Comparison of ENCODE assay signal across 12 mouse cellular contexts in genomic region chr3:29370519-29370918, GRCm38 (mm10).
DNase-seq lines count a peak whose midpoint lies in the region; ATAC-seq and TF ChIP-seq lines count a peak whose summit lies in the region.
"Had no signal": no experiment of that assay in that cellular context is flagged by ENCODE, and none has a peak within 500 bp of the region (broad histone marks: within the 10 kb centered on the region; RNA-seq: fewer than 3 reads in every experiment).

No protein-coding gene starts in this region.

- DNase-seq in heart, postnatal 0 days (ENCODE audit: low spot score) = peak; percentile 14
- no peak for DNase-seq in heart, adult 11 months
- DNase-seq in left cerebral cortex, adult 2 months (ENCODE audit: extremely low spot score in 1 of 2, low spot score in 2 of 2) = no peak
- DNase-seq in left cerebral cortex, postnatal 36 days (ENCODE audit: low spot score in 2 of 2) = no peak
- DNase-seq in ZHBTc4 (ENCODE audit: low read depth, low spot score) = peak; percentile 31
- no peak for DNase-seq in neural tube, embryonic 10.5 days (ENCODE audit: extremely low spot score, low spot score)
- DNase-seq: liver, embryonic 13.5 days had no signal

- H3K4me2 ChIP-seq in heart, postnatal 0 days (ENCODE audit: low read depth, low read length) = no peak overlapping the region
- no peak overlapping the region for H3K4me2 ChIP-seq in forebrain, embryonic 15.5 days (replicated peaks)
- H3K4me2 ChIP-seq: heart, embryonic 15.5 days; liver, embryonic 13.5 days; neural tube, embryonic 13.5 days had no signal

- H3K27ac ChIP-seq in heart, postnatal 0 days (ENCODE audit: low read depth) = no peak overlapping the region
- no peak overlapping the region for H3K27ac ChIP-seq in left cerebral cortex, adult 2 months
- H3K27ac ChIP-seq in forebrain, embryonic 15.5 days (replicated peaks) = no peak overlapping the region
- H3K27ac ChIP-seq: heart, embryonic 15.5 days; liver, embryonic 13.5 days; midbrain, embryonic 10.5 days; neural tube, embryonic 13.5 days had no signal

- no peaks in the 10 kb centered on the region for H3K9me3 ChIP-seq in heart, postnatal 0 days (replicated peaks; ENCODE audit: control insufficient read depth, low read length)
- H3K9me3 ChIP-seq in E14TG2a.4 (ENCODE audit: low read length) = no peaks in the 10 kb centered on the region
- no peaks in the 10 kb centered on the region for H3K9me3 ChIP-seq in forebrain, embryonic 15.5 days
- H3K9me3 ChIP-seq: heart, embryonic 15.5 days; liver, embryonic 13.5 days; midbrain, embryonic 10.5 days; neural tube, embryonic 13.5 days had no signal

- H3K27me3 ChIP-seq in heart, postnatal 0 days (ENCODE audit: control insufficient read depth, insufficient read depth, low read length) = no peaks in the 10 kb centered on the region
- no peaks in the 10 kb centered on the region for H3K27me3 ChIP-seq in E14TG2a.4 (ENCODE audit: insufficient read depth, low read length)
- no peaks in the 10 kb centered on the region for H3K27me3 ChIP-seq in forebrain, embryonic 15.5 days
- H3K27me3 ChIP-seq: heart, embryonic 15.5 days; liver, embryonic 13.5 days; neural tube, embryonic 13.5 days had no signal

- intact Hi-C loops in left cerebral cortex, adult 2 months (cut with DNase I) = no loop called here
- intact Hi-C loops in left cerebral cortex, postnatal 36 days (cut with DNase I) = no loop called here

- 69% methylated on average over 5 of the region's 5 CpGs for WGBS in heart, postnatal 0 days
- WGBS in forebrain, embryonic 15.5 days = 71% methylated on average over 5 of the region's 5 CpGs

- no peak for TF ChIP-seq EP300 in heart, postnatal 0 days (IDR thresholded peaks at IDR 0.05; ENCODE audit: low read depth)

- no peak overlapping the region for H3K4me3 ChIP-seq in heart, postnatal 0 days (ENCODE audit: low read depth, low read length)
- no peak overlapping the region for H3K4me3 ChIP-seq in left cerebral cortex, adult 2 months
- H3K4me3 ChIP-seq in E14TG2a.4 (replicated peaks; ENCODE audit: low read length) = no peak overlapping the region
- H3K4me3 ChIP-seq in forebrain, embryonic 15.5 days = no peak overlapping the region
- H3K4me3 ChIP-seq: heart, embryonic 15.5 days; liver, embryonic 13.5 days; midbrain, embryonic 10.5 days; neural tube, embryonic 13.5 days had no signal

- TF ChIP-seq CTCF in heart, postnatal 0 days (IDR thresholded peaks at IDR 0.05; ENCODE audit: low read depth) = no peak
- TF ChIP-seq CTCF in left cerebral cortex, adult 2 months (IDR thresholded peaks at IDR 0.05) = peak; percentile 47
- peak; percentile 15; the same call in 1 of the 2 replicates for TF ChIP-seq CTCF in E14TG2a.4 (conservative IDR thresholded peaks at IDR 0.05; ENCODE audit: low read length)

- no peak for ATAC-seq in heart, postnatal 0 days (ENCODE audit: insufficient read depth, low read depth)
- no peak for ATAC-seq in forebrain, embryonic 15.5 days (replicated peaks)

- no peaks in the 10 kb centered on the region for H3K36me3 ChIP-seq in heart, postnatal 0 days (replicated peaks; ENCODE audit: control insufficient read depth, insufficient read depth, low read length)
- no peaks in the 10 kb centered on the region for H3K36me3 ChIP-seq in E14TG2a.4 (ENCODE audit: insufficient read depth, low read length)
- H3K36me3 ChIP-seq in forebrain, embryonic 15.5 days = no peaks in the 10 kb centered on the region
- H3K36me3 ChIP-seq: heart, embryonic 15.5 days; liver, embryonic 13.5 days; midbrain, embryonic 10.5 days; neural tube, embryonic 13.5 days had no signal

- no peaks in the 10 kb centered on the region for H3K4me1 ChIP-seq in heart, postnatal 0 days (ENCODE audit: control insufficient read depth, insufficient read depth)
- H3K4me1 ChIP-seq in E14TG2a.4 (replicated peaks; ENCODE audit: low read depth, low read length) = no peaks in the 10 kb centered on the region
- H3K4me1 ChIP-seq in forebrain, embryonic 15.5 days = no peaks in the 10 kb centered on the region
- H3K4me1 ChIP-seq: heart, embryonic 15.5 days; liver, embryonic 13.5 days; neural tube, embryonic 13.5 days had no signal

- no peak overlapping the region for H3K9ac ChIP-seq in heart, postnatal 0 days (replicated peaks; ENCODE audit: low read depth, low read length)
- no peak overlapping the region for H3K9ac ChIP-seq in forebrain, embryonic 15.5 days (replicated peaks)
- H3K9ac ChIP-seq: heart, embryonic 15.5 days; liver, embryonic 13.5 days; neural tube, embryonic 13.5 days had no signal

Comparison
In these comparisons a context has a peak if more than half of its experiments do, and no peak if none do; other contexts are left out.
1. DNase-seq: peak in heart, postnatal 0 days (single experiment) and ZHBTc4 (single experiment); none in heart, adult 11 months (single experiment), left cerebral cortex, adult 2 months (0 of 2), left cerebral cortex, postnatal 36 days (0 of 2) and neural tube, embryonic 10.5 days (single experiment).